Mouse (Mus musculus): ENCODE data around the gene Gsg1l2. TPM values are rescaled to one million over a fixed set of nuclear protein-coding genes. Genes with fewer than 3 reads are reported as not detected.

The Gsg1l2 gene
- not detected in 2 replicates for polyA plus RNA-seq (2016; fragmentation: Nextera tagmentation; extraction: Ambion mirVana)

DNA sequence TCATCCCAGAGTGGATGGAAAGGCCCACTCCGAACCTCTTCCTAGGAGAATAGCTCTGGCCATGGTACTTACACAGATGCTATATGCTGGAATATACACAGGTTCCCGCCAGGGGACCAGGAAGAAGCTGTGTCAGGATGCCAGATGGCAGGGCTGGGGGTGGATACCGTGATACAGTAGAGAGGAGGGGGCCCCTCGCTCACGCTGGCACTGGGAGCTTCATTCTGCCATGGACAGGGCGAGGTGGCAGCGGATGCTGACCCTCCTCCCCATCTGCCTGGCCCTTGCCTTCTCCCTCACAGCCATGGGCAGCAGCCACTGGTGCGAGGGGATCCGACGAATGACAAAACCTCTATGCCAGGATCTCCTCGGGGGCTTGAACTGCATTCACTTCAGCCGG lies at the start of gene Gsg1l2:
TSS of gene Gsg1l2 (plus strand) at position 230 of the 400 bp plus-strand sequence.
- Histone ChIP-seq H3K27ac (no peak within 1 kb of the TSS), H3K27me3 (ENCODE audit: low read depth, poor library complexity, severe bottlenecking) (0 out of 2 replicates have a peak, but pooled peaks cover 4% of the 10 kb centered on the region), H3K4me1 (no peaks in the 10 kb centered on the region), H3K9me3 (replicated peaks) (no peaks in the 10 kb centered on the region), H3K4me3 (no peak within 1 kb of the TSS), H3K36me3 (no peaks in the 10 kb centered on the region)
- no peak for DNase-seq (ENCODE audit: low spot score)
- 90% methylated on average over 12 of the region's 12 CpGs for WGBS

DNA sequence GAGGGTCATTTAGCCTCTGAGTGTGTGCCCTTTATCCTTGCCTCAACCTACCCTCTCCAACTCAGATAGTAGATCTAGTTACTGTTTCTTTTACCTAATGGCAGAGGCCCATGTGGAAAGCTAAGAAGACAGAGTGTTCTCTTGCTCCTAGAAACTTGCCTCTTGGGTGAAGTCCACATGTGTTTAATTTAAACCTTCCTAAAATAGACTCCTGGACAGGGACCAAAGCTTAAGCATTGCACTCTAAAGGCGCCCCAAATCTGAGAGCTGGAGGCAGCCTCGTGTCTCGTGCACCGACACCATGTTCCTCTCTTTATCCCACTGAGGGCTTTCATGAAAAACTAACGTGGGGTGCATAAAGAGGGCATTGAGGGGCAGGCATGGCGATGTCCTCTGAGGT lies 47.3 kb upstream of the Gsg1l2 start:
- H3K4me3 ChIP-seq, result no peak overlapping the region
- no peaks in the 10 kb centered on the region for H3K4me1 ChIP-seq
- no peak for DNase-seq (ENCODE audit: low spot score)
- H3K27ac ChIP-seq, result no peak overlapping the region
- WGBS, result 87% methylated on average over 6 of the region's 6 CpGs
- no peaks in the 10 kb centered on the region for H3K27me3 ChIP-seq (ENCODE audit: low read depth, poor library complexity, severe bottlenecking)
- H3K36me3 ChIP-seq, result no peaks in the 10 kb centered on the region
- no peaks in the 10 kb centered on the region for H3K9me3 ChIP-seq (replicated peaks)

DNA sequence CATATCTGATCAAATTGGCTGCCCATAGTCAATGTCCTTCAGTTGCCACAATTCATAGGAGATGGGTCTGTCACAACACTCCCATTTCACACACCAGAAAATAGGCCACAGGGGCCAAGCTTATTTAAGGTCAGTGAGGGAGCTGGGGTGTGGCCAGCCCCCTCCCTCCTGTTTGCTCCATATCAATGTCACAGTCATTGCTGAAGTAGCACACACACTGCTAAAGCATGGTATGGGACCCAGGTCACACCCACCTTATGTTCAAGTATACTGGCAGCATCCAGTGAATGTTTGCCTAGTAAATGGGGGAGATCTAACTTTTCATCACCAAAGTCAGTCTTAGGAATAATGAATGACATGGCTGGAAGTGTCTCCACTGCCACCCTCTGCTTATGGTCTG lies 45.7 kb upstream of the Gsg1l2 start:
- Histone ChIP-seq H3K4me3 (no peak overlapping the region), H3K4me1 (no peaks in the 10 kb centered on the region), H3K27ac (no peak overlapping the region), H3K27me3 (ENCODE audit: low read depth, poor library complexity, severe bottlenecking) (no peaks in the 10 kb centered on the region), H3K36me3 (no peaks in the 10 kb centered on the region), H3K9me3 (replicated peaks) (no peaks in the 10 kb centered on the region)
- DNase-seq (ENCODE audit: low spot score), result no peak

DNA sequence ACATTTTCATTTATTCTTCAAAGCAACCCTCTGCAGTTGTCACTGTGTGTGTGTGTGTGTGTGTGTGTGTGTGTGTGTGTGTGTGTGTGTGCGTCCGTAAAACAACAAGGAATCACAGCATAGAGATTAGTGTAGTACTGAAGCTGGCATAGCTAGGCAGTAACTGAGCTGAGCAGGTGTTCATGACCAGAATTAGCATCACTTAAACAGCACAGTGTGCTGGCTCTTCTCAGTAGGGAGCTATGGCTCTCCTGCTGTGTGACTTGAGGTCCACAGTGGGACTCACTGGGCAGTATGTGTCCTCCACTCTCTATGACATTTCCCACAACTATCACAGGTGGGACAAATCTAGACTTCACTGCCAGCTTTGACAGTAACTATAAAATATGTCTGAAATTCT lies 43.4 kb upstream of the Gsg1l2 start:
- H3K9me3 ChIP-seq (replicated peaks), result no peaks in the 10 kb centered on the region
- no peaks in the 10 kb centered on the region for H3K27me3 ChIP-seq (ENCODE audit: low read depth, poor library complexity, severe bottlenecking)
- WGBS, result 100% methylated on average over 2 of the region's 2 CpGs
- H3K36me3 ChIP-seq, result no peaks in the 10 kb centered on the region
- no peak for DNase-seq (ENCODE audit: low spot score)
- no peaks in the 10 kb centered on the region for H3K4me1 ChIP-seq
- H3K27ac ChIP-seq, result no peak overlapping the region
- no peak overlapping the region for H3K4me3 ChIP-seq

DNA sequence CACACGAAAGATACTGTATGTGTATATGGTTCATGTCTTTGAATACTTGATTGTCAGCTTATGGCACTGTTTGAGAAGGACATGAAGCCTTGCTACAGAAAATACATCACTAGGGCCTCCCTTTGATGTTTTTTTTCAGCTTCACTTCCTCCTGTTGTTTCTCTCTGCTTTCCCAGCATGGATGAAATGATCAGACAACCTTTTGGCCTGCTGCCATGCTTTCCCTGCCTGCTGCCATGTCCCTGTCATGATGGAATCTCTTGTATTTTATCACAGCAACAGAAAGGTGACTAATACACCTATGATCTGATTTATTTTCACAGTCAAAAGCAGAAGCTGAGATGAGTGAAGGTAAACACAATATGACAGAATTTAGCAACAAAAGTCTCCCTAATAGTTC lies 40.7 kb upstream of the Gsg1l2 start:
- H3K27me3 ChIP-seq (ENCODE audit: low read depth, poor library complexity, severe bottlenecking), result no peaks in the 10 kb centered on the region
- no peaks in the 10 kb centered on the region for H3K9me3 ChIP-seq (replicated peaks)
- no peaks in the 10 kb centered on the region for H3K36me3 ChIP-seq
- H3K27ac ChIP-seq, result no peak overlapping the region
- WGBS, result 85% methylated on average over 1 of the region's 1 CpGs
- H3K4me1 ChIP-seq, result no peaks in the 10 kb centered on the region
- no peak overlapping the region for H3K4me3 ChIP-seq
- DNase-seq (ENCODE audit: low spot score), result no peak

DNA sequence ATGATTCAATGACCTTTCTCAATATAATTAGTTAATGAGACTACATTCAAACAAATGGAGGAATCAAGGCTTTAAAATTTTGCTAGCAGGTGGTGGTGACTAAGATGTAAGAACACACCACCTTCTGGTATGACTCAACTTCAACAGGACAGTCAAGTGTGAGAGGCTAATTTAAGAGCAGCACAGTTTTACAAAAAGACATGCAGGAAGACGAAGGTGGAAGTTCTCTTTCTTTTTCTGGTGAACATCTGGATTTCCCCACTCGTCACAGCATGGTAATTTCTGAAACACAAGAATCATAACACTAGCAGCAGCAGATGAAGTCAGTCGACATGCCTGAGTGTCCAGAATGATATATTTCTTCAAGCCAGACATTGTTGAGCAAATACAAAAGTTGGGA lies 39.8 kb upstream of the Gsg1l2 start:
- no peaks in the 10 kb centered on the region for H3K9me3 ChIP-seq (replicated peaks)
- H3K36me3 ChIP-seq, result no peaks in the 10 kb centered on the region
- no peak overlapping the region for H3K27ac ChIP-seq
- no peak overlapping the region for H3K4me3 ChIP-seq
- no peaks in the 10 kb centered on the region for H3K4me1 ChIP-seq
- H3K27me3 ChIP-seq (ENCODE audit: low read depth, poor library complexity, severe bottlenecking), result no peaks in the 10 kb centered on the region
- 86% methylated on average over 3 of the region's 3 CpGs for WGBS
- no peak for DNase-seq (ENCODE audit: low spot score)

DNA sequence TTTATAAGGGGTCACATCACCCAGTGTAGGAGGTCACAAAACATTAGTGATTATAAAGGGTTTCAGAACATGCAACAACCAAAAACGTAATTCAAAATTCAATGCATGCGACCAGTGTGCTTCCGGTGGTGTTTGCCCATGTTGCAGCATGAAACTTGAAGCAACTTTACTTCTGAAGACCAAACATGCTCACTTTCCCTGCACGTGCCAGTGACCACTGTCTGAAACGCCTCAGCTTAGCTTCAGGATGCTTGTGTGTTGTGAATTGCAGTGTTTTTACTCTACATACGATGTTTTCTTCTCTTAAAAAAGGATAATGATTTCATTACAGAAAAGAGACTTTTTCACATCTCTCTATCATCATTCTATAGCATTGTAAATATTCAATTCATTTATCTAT lies 36.1 kb upstream of the Gsg1l2 start:
- no peak overlapping the region for H3K27ac ChIP-seq
- 80% methylated on average over 6 of the region's 6 CpGs for WGBS
- no peak overlapping the region for H3K4me3 ChIP-seq

DNA sequence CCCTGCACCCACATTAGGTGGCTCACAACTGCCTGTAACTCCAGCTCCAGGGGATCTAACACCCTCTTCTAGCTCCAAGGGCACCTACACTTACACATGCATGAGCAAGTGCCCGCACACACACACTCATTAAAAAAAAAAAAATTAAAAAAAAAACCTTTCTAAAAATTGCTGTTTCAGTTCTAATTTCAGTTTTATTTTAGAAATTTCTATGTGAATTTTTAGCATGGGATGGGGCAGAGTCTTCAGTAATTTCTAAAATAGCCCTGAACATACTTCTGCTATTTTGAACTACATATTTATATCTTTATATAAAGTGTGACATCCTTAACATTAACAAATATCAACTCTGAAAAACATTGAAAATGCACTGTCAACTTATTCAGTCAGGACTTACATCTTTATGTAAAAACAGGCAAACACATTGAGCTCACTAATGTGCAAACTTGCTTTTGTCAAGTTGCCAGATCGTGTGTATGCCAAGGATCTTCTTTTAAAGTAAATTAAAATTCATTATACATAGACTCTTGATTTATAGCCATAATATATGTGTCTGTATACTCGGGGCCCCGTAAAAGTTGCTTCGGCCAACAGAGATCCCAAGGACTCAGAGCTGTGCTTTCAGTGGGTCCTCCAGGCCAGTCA lies 35.4 kb upstream of the Gsg1l2 start:
- Histone ChIP-seq H3K4me1 (no peaks in the 10 kb centered on the region), H3K27me3 (ENCODE audit: low read depth, poor library complexity, severe bottlenecking) (no peaks in the 10 kb centered on the region), H3K9me3 (replicated peaks) (no peaks in the 10 kb centered on the region), H3K4me3 (no peak overlapping the region), H3K36me3 (no peaks in the 10 kb centered on the region), H3K27ac (no peak overlapping the region)
- no peak for DNase-seq (ENCODE audit: low spot score)
- WGBS, result 82% methylated on average over 5 of the region's 5 CpGs

More for the DNA sequence above, 36.1 kb upstream of the Gsg1l2 start:
- no peak for DNase-seq (ENCODE audit: low spot score)
- no peaks in the 10 kb centered on the region for H3K36me3 ChIP-seq
- no peaks in the 10 kb centered on the region for H3K9me3 ChIP-seq (replicated peaks)
- no peaks in the 10 kb centered on the region for H3K4me1 ChIP-seq
- H3K27me3 ChIP-seq (ENCODE audit: low read depth, poor library complexity, severe bottlenecking), result no peaks in the 10 kb centered on the region

DNA sequence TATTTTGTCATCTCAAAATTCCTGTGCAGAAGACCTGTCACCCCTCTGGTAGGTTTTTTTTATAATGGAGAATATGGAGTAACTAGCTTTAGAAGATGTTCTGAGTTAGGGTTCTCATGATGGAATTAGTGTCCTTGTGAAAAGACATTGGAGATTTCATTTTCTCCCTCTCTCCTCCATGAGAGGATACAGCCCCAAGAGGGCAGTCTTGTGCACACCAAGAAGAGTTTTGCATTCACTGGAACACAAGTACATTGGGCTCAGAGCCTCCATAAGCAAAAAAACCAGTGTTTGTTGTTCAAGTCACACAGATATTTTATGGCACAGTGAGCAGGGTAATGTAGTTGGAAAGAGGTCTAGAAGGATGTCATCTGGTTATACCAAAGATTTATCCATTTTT lies 32.8 kb upstream of the Gsg1l2 start:
- no peak overlapping the region for H3K27ac ChIP-seq
- no peaks in the 10 kb centered on the region for H3K36me3 ChIP-seq
- no peaks in the 10 kb centered on the region for H3K9me3 ChIP-seq (replicated peaks)
- no peaks in the 10 kb centered on the region for H3K4me1 ChIP-seq
- no peak for DNase-seq (ENCODE audit: low spot score)
- H3K27me3 ChIP-seq (ENCODE audit: low read depth, poor library complexity, severe bottlenecking), result no peaks in the 10 kb centered on the region
- H3K4me3 ChIP-seq, result no peak overlapping the region

DNA sequence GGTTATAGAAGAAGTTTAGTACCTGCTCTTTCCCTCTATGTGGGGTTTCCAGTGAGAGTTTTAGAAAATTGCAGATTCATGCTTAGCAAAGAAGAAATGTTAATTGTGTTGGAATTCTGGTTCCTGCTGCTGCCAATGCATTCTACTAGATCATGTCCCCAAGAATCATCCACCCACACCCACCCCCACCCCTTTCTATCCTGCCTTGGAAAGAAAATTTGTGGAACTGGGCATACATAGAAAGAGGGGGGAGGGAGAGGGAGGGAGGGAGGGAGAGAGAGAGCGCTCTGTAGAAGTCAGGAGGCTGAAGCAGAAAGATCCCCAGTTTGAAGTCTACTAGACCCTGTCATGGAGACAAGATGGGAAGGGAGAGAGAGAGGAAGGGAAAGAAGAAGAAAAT lies 18.1 kb upstream of the Gsg1l2 start:
- DNase-seq (ENCODE audit: low spot score), result no peak
- 94% methylated on average over 1 of the region's 1 CpGs for WGBS
- H3K36me3 ChIP-seq, result no peaks in the 10 kb centered on the region
- no peak overlapping the region for H3K4me3 ChIP-seq
- H3K9me3 ChIP-seq (replicated peaks), result no peaks in the 10 kb centered on the region
- no peaks in the 10 kb centered on the region for H3K4me1 ChIP-seq
- H3K27me3 ChIP-seq (ENCODE audit: low read depth, poor library complexity, severe bottlenecking), result no peaks in the 10 kb centered on the region
- no peak overlapping the region for H3K27ac ChIP-seq

DNA sequence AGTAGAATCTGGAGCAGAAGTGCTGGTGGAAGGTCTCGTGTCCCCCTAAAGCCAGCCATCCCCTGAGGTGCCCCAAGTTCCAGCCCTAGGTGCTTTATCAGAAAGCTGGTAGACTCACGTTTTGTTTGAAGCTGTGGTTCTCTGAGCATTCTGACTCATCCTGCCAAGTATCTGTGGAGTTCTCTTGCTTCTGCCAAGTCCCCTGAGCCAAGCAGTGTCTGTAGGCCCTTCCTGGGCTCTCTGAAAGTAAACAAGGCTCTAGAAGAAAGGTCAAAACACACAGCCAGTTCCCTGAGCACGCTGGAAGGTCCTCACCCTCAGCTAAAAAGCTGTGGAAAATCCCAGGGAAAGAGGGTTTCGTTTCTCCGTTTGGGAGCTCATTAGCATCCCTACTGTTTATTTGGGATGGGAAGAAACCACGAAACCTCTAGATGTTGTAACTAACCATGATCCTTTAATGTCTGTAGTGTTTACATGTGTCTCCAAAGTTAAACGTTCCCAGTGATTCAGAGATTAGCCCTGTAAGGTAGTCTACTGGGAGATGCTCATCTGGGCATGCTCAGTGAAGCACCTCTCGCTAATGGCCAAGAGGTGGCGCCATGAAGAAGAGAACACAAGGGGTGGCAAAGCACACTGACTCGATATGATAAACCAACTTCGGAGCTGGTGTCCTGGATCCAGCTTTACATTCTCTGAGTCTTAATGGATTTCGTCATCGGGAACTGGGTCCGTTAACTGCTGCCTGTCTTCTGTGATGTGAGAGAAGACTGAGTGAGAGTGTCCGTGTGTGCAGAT lies 16.8 kb upstream of the Gsg1l2 start:
- DNase-seq (ENCODE audit: low spot score), result no peak
- Histone ChIP-seq H3K4me1 (no peaks in the 10 kb centered on the region), H3K27me3 (ENCODE audit: low read depth, poor library complexity, severe bottlenecking) (no peaks in the 10 kb centered on the region), H3K9me3 (replicated peaks) (no peaks in the 10 kb centered on the region), H3K4me3 (no peak overlapping the region), H3K36me3 (no peaks in the 10 kb centered on the region), H3K27ac (no peak overlapping the region)
- 72% methylated on average over 15 of the region's 15 CpGs for WGBS

DNA sequence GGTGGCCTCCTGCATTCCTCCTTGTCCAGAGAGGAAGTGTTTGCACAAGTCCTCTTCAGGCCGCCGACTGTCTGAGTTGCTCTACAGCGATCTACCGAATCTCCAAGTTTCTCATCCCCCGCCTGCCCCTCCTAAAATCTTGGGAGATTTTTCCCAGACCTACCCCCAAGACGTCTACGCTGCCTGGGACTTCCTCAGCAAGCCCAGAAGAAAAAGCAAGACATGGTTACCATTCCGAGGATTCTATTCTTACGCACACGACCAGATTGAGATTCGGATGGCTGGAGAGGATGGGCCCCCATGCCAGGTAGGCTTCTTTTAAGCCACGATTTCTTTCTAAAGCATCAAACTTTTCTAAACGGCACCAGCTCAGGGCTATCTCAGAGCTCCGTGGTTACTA lies 3.4 kb upstream of the Gsg1l2 start, which contains the start of gene Glp2r:
TSS of gene Glp2r (minus strand) at position 101 of the 400 bp plus-strand sequence.
- Histone ChIP-seq H3K27ac (no peak within 1 kb of the TSS), H3K27me3 (ENCODE audit: low read depth, poor library complexity, severe bottlenecking) (0 out of 2 replicates have a peak, but pooled peaks cover 4% of the 10 kb centered on the region), H3K4me1 (no peaks in the 10 kb centered on the region), H3K4me3 (no peak within 1 kb of the TSS), H3K36me3 (no peaks in the 10 kb centered on the region), H3K9me3 (replicated peaks) (no peaks in the 10 kb centered on the region)
- DNase-seq (ENCODE audit: low spot score), result no peak
- 92% methylated on average over 14 of the region's 14 CpGs for WGBS

DNA sequence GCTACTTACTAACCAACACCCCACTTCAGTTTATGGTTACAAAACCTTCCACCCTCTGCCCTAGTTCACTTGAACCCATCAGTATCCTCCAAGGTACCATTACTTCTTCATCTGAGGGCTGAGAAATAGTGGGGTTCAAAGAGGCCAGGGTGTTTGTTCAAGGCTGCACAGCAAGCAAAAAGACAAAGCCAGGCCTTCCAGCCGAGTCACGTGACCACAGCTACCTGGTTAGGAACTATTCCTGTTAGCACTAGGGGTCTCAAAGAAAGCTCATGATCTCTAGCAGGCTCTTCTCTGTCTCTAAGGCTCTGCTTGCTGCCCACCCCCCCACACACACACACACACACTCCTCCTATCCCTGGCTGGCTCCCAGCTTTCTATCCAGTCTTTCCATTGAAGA lies 2.7 kb upstream of the Gsg1l2 start:
- Histone ChIP-seq H3K4me1 (no peaks in the 10 kb centered on the region), H3K4me3 (no peak overlapping the region), H3K27me3 (ENCODE audit: low read depth, poor library complexity, severe bottlenecking) (0 out of 2 replicates have a peak, but pooled peaks cover 4% of the 10 kb centered on the region), H3K36me3 (no peaks in the 10 kb centered on the region), H3K9me3 (replicated peaks) (no peaks in the 10 kb centered on the region), H3K27ac (no peak overlapping the region)
- DNase-seq (ENCODE audit: low spot score), result no peak
- WGBS, result 84% methylated on average over 2 of the region's 2 CpGs
